Comparison of ENCODE assay signal across 22 mouse cellular contexts in the genomic region with DNA sequence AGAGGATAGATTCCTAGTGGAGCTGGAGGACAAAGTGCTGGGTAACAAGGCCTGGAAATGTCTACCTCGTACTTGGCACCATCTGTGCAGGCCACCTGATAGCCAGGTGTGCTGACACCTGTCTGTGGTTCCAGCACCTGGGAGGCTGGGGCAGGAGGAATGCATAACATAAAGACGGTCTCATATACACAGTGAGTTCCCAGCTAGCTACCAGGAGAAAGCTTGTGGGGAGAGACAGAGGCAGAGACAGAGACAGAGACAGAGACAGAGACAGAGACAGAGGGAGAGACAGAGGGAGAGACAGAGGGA.
A peak's percentile ranks its signal among the peaks of the same experiment; 100 is the strongest.
DNase-seq lines count a peak whose midpoint lies in the region; ATAC-seq and TF ChIP-seq lines count a peak whose summit lies in the region.
"Had no signal": no experiment of that assay in that cellular context is flagged by ENCODE, and none has a peak within 500 bp of the region (broad histone marks: within the 10 kb centered on the region; RNA-seq: fewer than 3 reads in every experiment).

No protein-coding gene starts in this region.

- H3K4me1 ChIP-seq in hindbrain, embryonic 10.5 days (replicated peaks): peaks cover 15% of the 10 kb centered on the region
- no peaks in the 10 kb centered on the region for H3K4me1 ChIP-seq in hindbrain, embryonic 16.5 days (ENCODE audit: control insufficient read depth, insufficient read depth, low read depth, low read length)
- H3K4me1 ChIP-seq in kidney, postnatal 0 days (replicated peaks; ENCODE audit: insufficient read depth, low read length): peaks cover 4% of the 10 kb centered on the region; the same call in 1 of the 2 replicates
- H3K4me1 ChIP-seq in midbrain, embryonic 11.5 days (ENCODE audit: control insufficient read depth, insufficient read depth, low read length): peaks cover 5% of the 10 kb centered on the region; the same call in 1 of the 2 replicates
- peaks cover 7% of the 10 kb centered on the region for H3K4me1 ChIP-seq in midbrain, embryonic 13.5 days (replicated peaks)
- H3K4me1 ChIP-seq in embryonic facial prominence, embryonic 11.5 days (ENCODE audit: control insufficient read depth, insufficient read depth, low read length): no peaks in the 10 kb centered on the region
- H3K4me1 ChIP-seq: liver, embryonic 15.5 days had no signal

- H3K4me3 ChIP-seq in hindbrain, embryonic 10.5 days: no peak overlapping the region
- no peak overlapping the region for H3K4me3 ChIP-seq in hindbrain, embryonic 16.5 days (ENCODE audit: low read length)
- no peak overlapping the region for H3K4me3 ChIP-seq in kidney, postnatal 0 days (replicated peaks; ENCODE audit: low read depth, low read length)
- no peak overlapping the region for H3K4me3 ChIP-seq in midbrain, embryonic 11.5 days (ENCODE audit: low read depth, low read length)
- no peak overlapping the region for H3K4me3 ChIP-seq in midbrain, embryonic 13.5 days (replicated peaks)
- no peak overlapping the region for H3K4me3 ChIP-seq in embryonic facial prominence, embryonic 11.5 days (ENCODE audit: low read depth, low read length)
- H3K4me3 ChIP-seq: forebrain, embryonic 10.5 days; hindbrain, embryonic 13.5 days; left cerebral cortex, adult 2 months; liver, embryonic 15.5 days had no signal

- WGBS in hindbrain, embryonic 10.5 days: 46% methylated on average over 2 of the region's 2 CpGs
- WGBS in hindbrain, embryonic 16.5 days: 42% methylated on average over 2 of the region's 2 CpGs
- 40% methylated on average over 2 of the region's 2 CpGs for WGBS in kidney, postnatal 0 days
- 59% methylated on average over 2 of the region's 2 CpGs for WGBS in midbrain, embryonic 11.5 days
- WGBS in midbrain, embryonic 13.5 days: 48% methylated on average over 2 of the region's 2 CpGs
- 52% methylated on average over 2 of the region's 2 CpGs for WGBS in embryonic facial prominence, embryonic 11.5 days

- H3K27ac ChIP-seq in hindbrain, embryonic 10.5 days: peak overlapping the region; percentile 25; the same call in 1 of the 2 replicates
- H3K27ac ChIP-seq in hindbrain, embryonic 16.5 days (ENCODE audit: low read depth, low read length): no peak overlapping the region
- peak overlapping the region; percentile 73; the same call in 1 of the 2 replicates for H3K27ac ChIP-seq in kidney, postnatal 0 days
- no peak overlapping the region for H3K27ac ChIP-seq in midbrain, embryonic 11.5 days (ENCODE audit: low read depth, low read length)
- H3K27ac ChIP-seq in midbrain, embryonic 13.5 days: no peak overlapping the region
- no peak overlapping the region for H3K27ac ChIP-seq in embryonic facial prominence, embryonic 11.5 days (replicated peaks; ENCODE audit: low read depth, low read length)
- H3K27ac ChIP-seq: forebrain, embryonic 10.5 days; hindbrain, embryonic 13.5 days; left cerebral cortex, adult 2 months; liver, embryonic 15.5 days; macrophage had no signal

- H3K9ac ChIP-seq in hindbrain, embryonic 16.5 days (ENCODE audit: low read depth, low read length): no peak overlapping the region
- H3K9ac ChIP-seq in kidney, postnatal 0 days (ENCODE audit: low read depth, low read length): no peak overlapping the region
- no peak overlapping the region for H3K9ac ChIP-seq in midbrain, embryonic 11.5 days (ENCODE audit: low read length)
- H3K9ac ChIP-seq in midbrain, embryonic 13.5 days (replicated peaks): no peak overlapping the region
- H3K9ac ChIP-seq in embryonic facial prominence, embryonic 11.5 days (replicated peaks; ENCODE audit: low read length): no peak overlapping the region
- H3K9ac ChIP-seq: hindbrain, embryonic 13.5 days; liver, embryonic 15.5 days had no signal

- H3K9me3 ChIP-seq in hindbrain, embryonic 10.5 days: no peaks in the 10 kb centered on the region
- no peaks in the 10 kb centered on the region for H3K9me3 ChIP-seq in hindbrain, embryonic 16.5 days (ENCODE audit: control insufficient read depth, low read length)
- H3K9me3 ChIP-seq in kidney, postnatal 0 days (replicated peaks; ENCODE audit: low read length): no peaks in the 10 kb centered on the region
- no peaks in the 10 kb centered on the region for H3K9me3 ChIP-seq in midbrain, embryonic 11.5 days (ENCODE audit: control insufficient read depth, low read length)
- H3K9me3 ChIP-seq in midbrain, embryonic 13.5 days: no peaks in the 10 kb centered on the region
- H3K9me3 ChIP-seq in embryonic facial prominence, embryonic 11.5 days (replicated peaks; ENCODE audit: control insufficient read depth, low read length): no peaks in the 10 kb centered on the region
- H3K9me3 ChIP-seq: hindbrain, embryonic 13.5 days; liver, embryonic 15.5 days had no signal

- DNase-seq in hindbrain, embryonic 10.5 days (ENCODE audit: low spot score): peak; percentile 8
- DNase-seq in kidney, postnatal 0 days (ENCODE audit: low spot score): no peak
- DNase-seq in kidney, adult 8-10 months: no peak
- DNase-seq in midbrain, embryonic 11.5 days (ENCODE audit: low spot score, missing footprints): no peak
- no peak for DNase-seq in embryonic facial prominence, embryonic 11.5 days (ENCODE audit: low spot score)
- no peak for DNase-seq in gastrocnemius, postnatal 10 days
- DNase-seq: adrenal gland, postnatal 25 days; cerebellum, adult 8-10 months; gastrocnemius, postnatal 36 days; heart, postnatal 10 days; liver; thymus, adult 2 months; thymus, postnatal 4 days had no signal

- peaks cover 36% of the 10 kb centered on the region; the same call in 1 of the 2 replicates for H3K27me3 ChIP-seq in hindbrain, embryonic 10.5 days (ENCODE audit: insufficient read depth, poor library complexity, severe bottlenecking)
- H3K27me3 ChIP-seq in hindbrain, embryonic 16.5 days (replicated peaks; ENCODE audit: control insufficient read depth, insufficient read depth, low read length): no peaks in the 10 kb centered on the region
- H3K27me3 ChIP-seq in kidney, postnatal 0 days (ENCODE audit: insufficient read depth, low read length): no peaks in the 10 kb centered on the region
- no peaks in the 10 kb centered on the region for H3K27me3 ChIP-seq in midbrain, embryonic 11.5 days (ENCODE audit: control insufficient read depth, insufficient read depth, low read length)
- H3K27me3 ChIP-seq in midbrain, embryonic 13.5 days: 0 out of 2 replicates have a peak, but pooled peaks cover 7% of the 10 kb centered on the region
- no peaks in the 10 kb centered on the region; the same call in 1 of the 2 replicates for H3K27me3 ChIP-seq in embryonic facial prominence, embryonic 11.5 days (ENCODE audit: control insufficient read depth, insufficient read depth, low read length)
- H3K27me3 ChIP-seq: liver, embryonic 15.5 days had no signal

- no peak for ATAC-seq in hindbrain, embryonic 16.5 days
- ATAC-seq in kidney, postnatal 0 days (replicated peaks; ENCODE audit: low FRiP score, low read depth): no peak
- peak; percentile 59 for ATAC-seq in midbrain, embryonic 11.5 days (ENCODE audit: low FRiP score)
- no peak for ATAC-seq in midbrain, embryonic 13.5 days
- peak; percentile 44; the same call in 1 of the 2 replicates for ATAC-seq in embryonic facial prominence, embryonic 11.5 days (replicated peaks; ENCODE audit: insufficient number of reproducible peaks, low FRiP score, low TSS enrichment, low read depth)
- ATAC-seq: inflammation-experienced regulatory T-cells, adult 6 months; lung, postnatal 0 days had no signal

- H3K36me3 ChIP-seq in hindbrain, embryonic 10.5 days: no peaks in the 10 kb centered on the region
- no peaks in the 10 kb centered on the region for H3K36me3 ChIP-seq in hindbrain, embryonic 16.5 days (ENCODE audit: control insufficient read depth, insufficient read depth, low read length)
- H3K36me3 ChIP-seq in kidney, postnatal 0 days (ENCODE audit: insufficient read depth, low read length): no peaks in the 10 kb centered on the region
- no peaks in the 10 kb centered on the region for H3K36me3 ChIP-seq in midbrain, embryonic 11.5 days (ENCODE audit: control insufficient read depth, insufficient read depth, low read length)
- H3K36me3 ChIP-seq in midbrain, embryonic 13.5 days: no peaks in the 10 kb centered on the region
- H3K36me3 ChIP-seq in embryonic facial prominence, embryonic 11.5 days (replicated peaks; ENCODE audit: control insufficient read depth, insufficient read depth, low read depth, low read length): no peaks in the 10 kb centered on the region
- H3K36me3 ChIP-seq: forebrain, embryonic 10.5 days; hindbrain, embryonic 13.5 days; liver, embryonic 15.5 days had no signal

- no peak for TF ChIP-seq CTCF in kidney, postnatal 0 days (IDR thresholded peaks at IDR 0.05; ENCODE audit: low read depth)

- no peak overlapping the region for H3K4me2 ChIP-seq in hindbrain, embryonic 16.5 days (ENCODE audit: low read length)
- no peak overlapping the region for H3K4me2 ChIP-seq in kidney, postnatal 0 days (ENCODE audit: low read length)
- H3K4me2 ChIP-seq in midbrain, embryonic 11.5 days: no peak overlapping the region
- no peak overlapping the region for H3K4me2 ChIP-seq in midbrain, embryonic 13.5 days (replicated peaks)
- no peak overlapping the region for H3K4me2 ChIP-seq in embryonic facial prominence, embryonic 11.5 days (ENCODE audit: low read depth, low read length)
- H3K4me2 ChIP-seq: hindbrain, embryonic 13.5 days; liver, embryonic 15.5 days had no signal

Comparison
In these comparisons a context has a peak if more than half of its experiments do, and no peak if none do; other contexts are left out.
1. H3K27ac ChIP-seq: peak in hindbrain, embryonic 10.5 days (single experiment) and kidney, postnatal 0 days (single experiment); none in hindbrain, embryonic 16.5 days (single experiment), midbrain, embryonic 11.5 days (single experiment), midbrain, embryonic 13.5 days (single experiment) and embryonic facial prominence, embryonic 11.5 days (single experiment).
2. ATAC-seq: peak in midbrain, embryonic 11.5 days (single experiment) and embryonic facial prominence, embryonic 11.5 days (single experiment); none in hindbrain, embryonic 16.5 days (single experiment), kidney, postnatal 0 days (single experiment) and midbrain, embryonic 13.5 days (single experiment).